Mouse (Mus musculus) heart, embryonic 10.5 days (tissue): ENCODE measurements around the gene H2al2a. TPM values are rescaled to one million over a fixed set of nuclear protein-coding genes. Genes with fewer than 3 reads are reported as not detected.

Experiments used
- DNase-seq: peaks from one replicate; pipeline ENCODE4 v3.0.0-alpha.2; 2017; ENCODE audit warnings: low spot score
- H3K27ac ChIP-seq: fragments of 300-500 bp; sonication (generic); 2 replicates; pipeline ENCODE4 v1.5.1; 2016; ENCODE audit warnings: mild to moderate bottlenecking
- H3K27me3 ChIP-seq: fragments of 300-500 bp; sonication (generic); 2 replicates; pipeline ENCODE4 v1.6.1; 2016; ENCODE audit warnings: mild to moderate bottlenecking; ENCODE audit not compliant: poor library complexity, insufficient read depth, severe bottlenecking
- H3K36me3 ChIP-seq: fragments of 300-500 bp; sonication (generic); 2 replicates; pipeline ENCODE4 v1.6.1; 2016; ENCODE audit warnings: mild to moderate bottlenecking, moderate library complexity
- H3K4me1 ChIP-seq: fragments of 300-500 bp; sonication (generic); 2 replicates; pipeline ENCODE4 v1.6.1; 2016; ENCODE audit warnings: mild to moderate bottlenecking
- H3K4me3 ChIP-seq: fragments of 300-500 bp; sonication (generic); 2 replicates; pipeline ENCODE4 v1.5.1; 2016; ENCODE audit warnings: mild to moderate bottlenecking, moderate library complexity
- H3K9me3 ChIP-seq: fragments of 300-500 bp; sonication (generic); 2 replicates; pipeline ENCODE4 v1.6.1; 2016; ENCODE audit warnings: mild to moderate bottlenecking, moderate library complexity
- WGBS: fragments of 180-500 bp; shearing (Covaris S2); methylation state at CpG from one replicate; pipeline ENCODE4 v1.1.7; 2016; 5-methylcytosine and 5-hydroxymethylcytosine counted together
- polyA plus RNA-seq: library from polyadenylated mRNA; unstranded; fragments of >200 nt; fragmentation: Nextera tagmentation; extraction: Ambion mirVana; gene quantifications from 2 replicates; pipeline ENCODE4 v1.2.1, GENCODE M21; 2016

Gene H2al2a
- polyA plus RNA-seq, 1 experiment from 2014 or later = not detected

DNA sequence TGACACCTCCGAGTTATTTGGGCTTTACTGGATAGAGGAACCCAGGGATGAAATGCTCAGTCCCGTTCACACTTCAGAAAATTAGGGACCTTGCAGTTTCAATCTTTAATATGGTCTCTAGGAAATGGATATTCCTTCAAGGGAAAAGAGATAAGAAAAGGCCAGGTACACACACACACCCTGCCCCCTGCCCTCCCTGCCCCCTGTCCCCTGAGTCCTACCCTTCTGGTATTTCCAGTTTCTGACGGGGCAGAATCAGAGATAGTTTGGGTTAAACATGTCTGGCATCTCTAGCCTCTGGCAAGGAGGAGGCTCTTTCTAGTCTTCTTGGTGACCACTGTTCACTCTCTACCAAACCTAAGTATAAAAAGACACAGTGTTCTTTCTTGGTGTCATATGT, 49.9 kb downstream of the H2al2a start:
- H3K27ac ChIP-seq = no peak overlapping the region
- 60% methylated on average over 3 of the region's 3 CpGs for WGBS
- H3K4me1 ChIP-seq = peaks cover 8% of the 10 kb centered on the region
- no peaks in the 10 kb centered on the region for H3K36me3 ChIP-seq
- H3K9me3 ChIP-seq = no peaks in the 10 kb centered on the region
- H3K4me3 ChIP-seq = no peak overlapping the region
- no peaks in the 10 kb centered on the region for H3K27me3 ChIP-seq
- no peak for DNase-seq

Other genes starting within 250 kb of the H2al2a start
- 14.5 and 14.9 TPM in 2 replicates for gene A930004D18Rik, start 40.8 kb upstream of the H2al2a start, polyA plus RNA-seq
- 6.7 and 9.4 TPM in 2 replicates for gene Skida1, start 52.1 kb upstream of the H2al2a start, polyA plus RNA-seq
- gene Mllt10, start 58.3 kb upstream of the H2al2a start, polyA plus RNA-seq = 39.8 and 54.8 TPM in 2 replicates